Comparison of ENCODE assay signal across 31 mouse cellular contexts in genomic region chr13:12198486-12198885, GRCm38 (mm10).
"Had no signal": no experiment of that assay in that cellular context is flagged by ENCODE, and none has a peak within 500 bp of the region (broad histone marks: within the 10 kb centered on the region; RNA-seq: fewer than 3 reads in every experiment).

No protein-coding gene starts in this region.

- H3K9me3 ChIP-seq: limb, embryonic 10.5 days; limb, embryonic 12.5 days; limb, embryonic 13.5 days; limb, embryonic 15.5 days; liver, embryonic 12.5 days; liver, embryonic 13.5 days; liver, embryonic 15.5 days; lung, embryonic 15.5 days; megakaryocyte, embryonic 14.5 days; midbrain, embryonic 10.5 days; midbrain, embryonic 12.5 days; midbrain, embryonic 13.5 days; midbrain, embryonic 15.5 days had no signal

- H3K4me3 ChIP-seq: left cerebral cortex, adult 2 months; limb, embryonic 10.5 days; limb, embryonic 12.5 days; limb, embryonic 13.5 days; limb, embryonic 15.5 days; liver, embryonic 12.5 days; liver, embryonic 13.5 days; liver, embryonic 15.5 days; lung, embryonic 15.5 days; megakaryocyte, embryonic 14.5 days; midbrain, embryonic 10.5 days; midbrain, embryonic 12.5 days; midbrain, embryonic 13.5 days; midbrain, embryonic 15.5 days; myocyte had no signal

- H3K36me3 ChIP-seq: midbrain, embryonic 15.5 days had no signal

- H3K27me3 ChIP-seq: limb, embryonic 12.5 days; limb, embryonic 13.5 days; limb, embryonic 15.5 days; liver, embryonic 12.5 days; liver, embryonic 13.5 days; liver, embryonic 15.5 days; lung, embryonic 15.5 days; megakaryocyte, embryonic 14.5 days; midbrain, embryonic 12.5 days; midbrain, embryonic 13.5 days; midbrain, embryonic 15.5 days had no signal

- ATAC-seq: liver, embryonic 12.5 days; liver, postnatal 0 days; lung, postnatal 0 days; midbrain, embryonic 13.5 days; midbrain, embryonic 15.5 days; midbrain, embryonic 16.5 days had no signal

- DNase-seq: left cerebral cortex, postnatal 4 days; liver, embryonic 13.5 days; liver, postnatal 0 days; lung, adult 18-20 months; lung, adult 2 months; lung, embryonic 14.5 days; lung, postnatal 10 days; lung, postnatal 14 days; lung, postnatal 36 days; lung, postnatal 4 days; midbrain, embryonic 14.5 days had no signal

- H3K4me2 ChIP-seq: limb, embryonic 12.5 days; limb, embryonic 13.5 days; limb, embryonic 15.5 days; liver, embryonic 11.5 days; liver, embryonic 12.5 days; liver, embryonic 13.5 days; liver, embryonic 15.5 days; lung, embryonic 14.5 days; lung, embryonic 15.5 days; midbrain, embryonic 11.5 days; midbrain, embryonic 12.5 days; midbrain, embryonic 13.5 days; midbrain, embryonic 15.5 days had no signal

- H3K9ac ChIP-seq: limb, embryonic 12.5 days; limb, embryonic 13.5 days; limb, embryonic 15.5 days; liver, embryonic 12.5 days; liver, embryonic 13.5 days; liver, embryonic 14.5 days; liver, embryonic 15.5 days; liver, postnatal 0 days; lung, embryonic 14.5 days; lung, embryonic 15.5 days; midbrain, embryonic 12.5 days; midbrain, embryonic 13.5 days; midbrain, embryonic 15.5 days had no signal

- H3K4me1 ChIP-seq: limb, embryonic 10.5 days; limb, embryonic 12.5 days; limb, embryonic 13.5 days; limb, embryonic 15.5 days; liver, embryonic 12.5 days; liver, embryonic 13.5 days; liver, embryonic 15.5 days; lung, embryonic 15.5 days; megakaryocyte, embryonic 14.5 days; midbrain, embryonic 10.5 days; midbrain, embryonic 12.5 days; midbrain, embryonic 13.5 days; midbrain, embryonic 15.5 days had no signal

- H3K27ac ChIP-seq: limb, embryonic 10.5 days; limb, embryonic 12.5 days; limb, embryonic 13.5 days; limb, embryonic 15.5 days; liver, embryonic 12.5 days; liver, embryonic 13.5 days; liver, embryonic 14.5 days; liver, embryonic 15.5 days; lung, embryonic 15.5 days; macrophage; midbrain, embryonic 10.5 days; midbrain, embryonic 12.5 days; midbrain, embryonic 13.5 days; midbrain, embryonic 15.5 days had no signal
